Mouse (Mus musculus): Measurements from ENCODE around the gene Iqschfp.

GRCm38 (mm10) chr3:67892026-67892705, at the start of gene Iqschfp, which contains the start of gene Iqcj:
- TF ChIP-seq GATA1 (IDR thresholded peaks at IDR 0.05; ENCODE audit: borderline replicate concordance, low read length), result no peak
- TF ChIP-seq FLI1 (IDR thresholded peaks at IDR 0.05; ENCODE audit: low read length), result no peak

Data from megakaryocyte, embryonic 14.5 days (primary cell).